Comparison of ENCODE assay signal across 7 mouse cellular contexts in genomic region chr2:33486866-33487265, GRCm38 (mm10). TPM values are rescaled to one million over a fixed set of nuclear protein-coding genes. Genes with fewer than 3 reads are reported as not detected.
DNase-seq lines count a peak whose midpoint lies in the region; ATAC-seq and TF ChIP-seq lines count a peak whose summit lies in the region.

No protein-coding gene starts in this region.

- no peaks in the 10 kb centered on the region for H3K4me1 ChIP-seq in G1E (ENCODE audit: insufficient read depth, low read depth, low read length)
- H3K4me1 ChIP-seq in bone marrow macrophage, adult 2 months (ENCODE audit: control insufficient read depth, insufficient read depth, low read length): no peaks in the 10 kb centered on the region
- no peaks in the 10 kb centered on the region for H3K4me1 ChIP-seq in embryonic fibroblast, embryonic 13.5 days (ENCODE audit: control insufficient read depth, insufficient read depth, low read length)

- H3K36me3 ChIP-seq in G1E (replicated peaks): no peaks in the 10 kb centered on the region

- TF ChIP-seq POLR2A in bone marrow macrophage, adult 2 months (IDR thresholded peaks at IDR 0.05; ENCODE audit: borderline replicate concordance, low read depth, low read length): no peak
- no peak for TF ChIP-seq POLR2A in embryonic fibroblast, embryonic 13.5 days (IDR thresholded peaks at IDR 0.05; ENCODE audit: low read depth, low read length)

- H3K27ac ChIP-seq in bone marrow macrophage, adult 2 months (ENCODE audit: insufficient read depth, low read depth, low read length): no peak overlapping the region
- no peak overlapping the region for H3K27ac ChIP-seq in embryonic fibroblast, embryonic 13.5 days (ENCODE audit: insufficient read depth, low read length)

- TF ChIP-seq CTCF in G1E (IDR thresholded peaks at IDR 0.05; ENCODE audit: low read depth, low read length): peak; percentile 76
- peak; percentile 79 for TF ChIP-seq CTCF in bone marrow macrophage, adult 2 months (IDR thresholded peaks at IDR 0.05; ENCODE audit: low read depth, low read length)
- peak; percentile 83 for TF ChIP-seq CTCF in embryonic fibroblast, embryonic 13.5 days (IDR thresholded peaks at IDR 0.05; ENCODE audit: borderline replicate concordance, insufficient read depth, low read length)

- DNase-seq in G1E (ENCODE audit: low spot score): peak; percentile 64
- DNase-seq in heart, postnatal 25 days (ENCODE audit: low spot score): peak; percentile 16
- DNase-seq in layer of hippocampus, postnatal 36 days: peak; percentile 65 to 73
- DNase-seq in right cerebral cortex, postnatal 4 days: peak; percentile 91

- H3K9me3 ChIP-seq in G1E (replicated peaks): no peaks in the 10 kb centered on the region

- no peak for ATAC-seq in G1E (ENCODE audit: extremely low read depth, insufficient number of reproducible peaks, low FRiP score, poor library complexity, severe bottlenecking)
- peak; percentile 75 for ATAC-seq in megakaryocyte-erythroid progenitor cell, adult 5-6 weeks (replicated peaks; ENCODE audit: low FRiP score, low TSS enrichment, poor library complexity, severe bottlenecking)

- intact Hi-C loops in heart, postnatal 25 days (cut with DNase I): loop anchor here (1.0 to 5.0 kb wide), 4 partner anchors 55 to 248 kb away; no protein-coding TSS in a partner anchor

- no peak overlapping the region for H3K4me3 ChIP-seq in G1E (ENCODE audit: low read depth, low read length)
- H3K4me3 ChIP-seq in bone marrow macrophage, adult 2 months (ENCODE audit: insufficient read depth, low read length): no peak overlapping the region
- H3K4me3 ChIP-seq in embryonic fibroblast, embryonic 13.5 days (ENCODE audit: insufficient read depth, low read length): no peak overlapping the region

- peaks cover 22% of the 10 kb centered on the region for H3K27me3 ChIP-seq in G1E (ENCODE audit: insufficient read depth, low read length)

RNA-seq across cellular contexts. Expression of gene Zbtb43, which starts 18.5 kb away (rescaled TPM):
- 13.2 and 17.7 TPM in 2 replicates for total RNA-seq in G1E (2014; fragmentation: Nextera tagmentation)
- total RNA-seq in G1E (2017): 19.9 and 22.6 TPM in 2 replicates
- 2.0 and 3.6 TPM in 2 replicates for polyA plus RNA-seq in G1E (2012)
- 14.4 and 16.0 TPM in 2 replicates for polyA plus RNA-seq in bone marrow macrophage, adult 2 months (2012; ENCODE audit: insufficient read depth, insufficient read length, missing spikeins)
- polyA plus RNA-seq in embryonic fibroblast, embryonic 13.5 days (2011; ENCODE audit: insufficient read length, low read depth, missing spikeins): 11.2 and 15.9 TPM in 2 replicates
- total RNA-seq in heart, postnatal 25 days (2021): 10 to 100 TPM; 21.3 to 24.2 TPM
- 10 to 100 TPM; 26.2 to 27.3 TPM for total RNA-seq in layer of hippocampus, postnatal 36 days (2021)
- 12.0 and 12.4 TPM in 2 replicates for total RNA-seq in megakaryocyte-erythroid progenitor cell, adult 5-6 weeks (2014; fragmentation: Nextera tagmentation)
- total RNA-seq in megakaryocyte-erythroid progenitor cell, adult 5-6 weeks (2017): 13.3 and 17.8 TPM in 2 replicates

RNA-seq across cellular contexts. Expression of gene Zbtb34, which starts 55.7 kb away (rescaled TPM):
- total RNA-seq in G1E (2014; fragmentation: Nextera tagmentation) (46.3 and 57.9 TPM in 2 replicates), G1E (2017) (6.9 and 7.7 TPM in 2 replicates)
- polyA plus RNA-seq in G1E (2012): 10.4 and 12.0 TPM in 2 replicates
- polyA plus RNA-seq in bone marrow macrophage, adult 2 months (2012; ENCODE audit: insufficient read depth, insufficient read length, missing spikeins): 18.2 and 18.6 TPM in 2 replicates
- polyA plus RNA-seq in embryonic fibroblast, embryonic 13.5 days (2011; ENCODE audit: insufficient read length, low read depth, missing spikeins): 9.7 and 11.0 TPM in 2 replicates
- total RNA-seq in heart, postnatal 25 days (2021): 1 to 10 TPM; 8.0 to 8.3 TPM
- 10 to 100 TPM; 12.5 to 14.2 TPM for total RNA-seq in layer of hippocampus, postnatal 36 days (2021)
- total RNA-seq in megakaryocyte-erythroid progenitor cell, adult 5-6 weeks (2014; fragmentation: Nextera tagmentation): 13.7 and 20.6 TPM in 2 replicates
- total RNA-seq in megakaryocyte-erythroid progenitor cell, adult 5-6 weeks (2017): 3.1 and 3.5 TPM in 2 replicates

Comparison
In these comparisons a context has a peak if more than half of its experiments do, and no peak if none do; other contexts are left out.
1. DNase-seq: peak in every context shown above with its lines; median percentile 91 in right cerebral cortex, postnatal 4 days; 69 in layer of hippocampus, postnatal 36 days; 64 in G1E; 16 in heart, postnatal 25 days.